Mouse (Mus musculus) lung, postnatal 0 days (tissue): ENCODE measurements at regions not wholly inside any gene's neighbourhood (a gene's known extent, or its start where the extent isn't known, plus 50 kb on each side); places are given as distances from the start of the nearest gene placed in this dataset.

ENCODE experiments used
- ATAC-seq: fragments of 200-750 bp; cut with Nextera tagmentation; 2 replicates; pipeline ENCODE4 v1.8.0; 2017; ENCODE audit warnings: moderate library complexity
- DNase-seq: peaks from one replicate; pipeline ENCODE4 v3.0.0-alpha.2; 2016; ENCODE audit warnings: low spot score
- H3K27ac ChIP-seq: fragments of 300-500 bp; sonication (generic); 2 replicates; pipeline ENCODE4 v1.5.1; 2014; ENCODE audit warnings: antibody characterized with exemption, mild to moderate bottlenecking, low read length, mixed read lengths
- H3K27me3 ChIP-seq: fragments of 300-500 bp; sonication (generic); replicated peaks from 2 replicates; pipeline ENCODE4 v1.6.1; 2014; ENCODE audit warnings: low read length, mixed read lengths; ENCODE audit not compliant: insufficient read depth
- H3K36me3 ChIP-seq: fragments of 300-500 bp; sonication (generic); 2 replicates; pipeline ENCODE4 v1.6.1; 2014; ENCODE audit warnings: low read length, mixed read lengths; ENCODE audit not compliant: insufficient read depth
- H3K4me1 ChIP-seq: fragments of 300-500 bp; sonication (generic); 2 replicates; pipeline ENCODE4 v1.6.1; 2014; ENCODE audit warnings: antibody characterized with exemption, low read depth, low read length, mixed read lengths; ENCODE audit not compliant: insufficient read depth
- H3K4me2 ChIP-seq: fragments of 300-500 bp; sonication (generic); replicated peaks from 2 replicates; pipeline ENCODE4 v1.6.1; 2014; ENCODE audit warnings: low read depth, mild to moderate bottlenecking, low read length, moderate library complexity, mixed read lengths
- H3K4me3 ChIP-seq: fragments of 300-500 bp; sonication (generic); 2 replicates; pipeline ENCODE4 v1.5.1; 2014; ENCODE audit warnings: low read depth, low read length
- H3K9ac ChIP-seq: fragments of 300-500 bp; sonication (generic); replicated peaks from 2 replicates; pipeline ENCODE4 v1.6.1; 2014; ENCODE audit warnings: low read depth, mild to moderate bottlenecking
- H3K9me3 ChIP-seq: fragments of 300-500 bp; sonication (generic); 2 replicates; pipeline ENCODE4 v1.6.1; 2016; ENCODE audit warnings: low read length, mixed read lengths
- CTCF ChIP-seq: IDR thresholded peaks from 2 replicates; pipeline ENCODE4 v1.5.1; 2016; ENCODE audit warnings: antibody characterized with exemption, mild to moderate bottlenecking
- EP300 ChIP-seq: IDR thresholded peaks from 2 replicates; pipeline ENCODE4 v1.6.1; 2016; ENCODE audit warnings: antibody characterized with exemption, mild to moderate bottlenecking, control low read depth
- WGBS: fragments of 180-500 bp; shearing (Covaris S2); extraction: QIAGEN DNeasy Blood & Tissue Kit; methylation state at CpG from one replicate; pipeline ENCODE4 v1.1.7; 2014; 5-methylcytosine and 5-hydroxymethylcytosine counted together

DNA sequence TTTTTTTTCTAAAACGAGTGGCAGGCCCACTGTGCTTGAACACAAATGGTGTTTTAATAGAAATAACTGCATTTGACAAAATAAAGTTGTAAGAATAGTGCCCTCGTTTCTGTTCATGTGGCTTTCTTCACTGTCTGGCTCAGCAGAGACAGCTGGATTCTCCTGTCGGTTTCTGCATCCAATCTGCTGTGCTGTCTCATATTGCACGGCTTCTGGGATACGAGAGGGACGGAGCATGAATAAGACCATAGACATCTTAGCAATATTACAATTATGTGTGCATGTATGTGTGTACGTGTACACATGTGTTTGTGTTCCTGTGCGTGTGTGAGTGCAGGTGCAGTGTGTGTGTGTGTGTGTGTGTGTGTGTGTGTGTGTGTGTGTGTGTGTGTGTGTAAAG is 54.7 kb upstream of the Lrfn2 start:
- H3K9ac ChIP-seq = no peak overlapping the region
- no peaks in the 10 kb centered on the region for H3K4me1 ChIP-seq
- WGBS = 66% methylated on average over 8 of the region's 8 CpGs
- no peaks in the 10 kb centered on the region for H3K27me3 ChIP-seq
- H3K36me3 ChIP-seq = no peaks in the 10 kb centered on the region
- no peak overlapping the region for H3K4me3 ChIP-seq
- TF ChIP-seq CTCF (no peak), EP300 (no peak)
- H3K9me3 ChIP-seq = no peaks in the 10 kb centered on the region
- DNase-seq = no peak
- ATAC-seq = no peak
- no peak overlapping the region for H3K4me2 ChIP-seq
- H3K27ac ChIP-seq = no peak overlapping the region

DNA sequence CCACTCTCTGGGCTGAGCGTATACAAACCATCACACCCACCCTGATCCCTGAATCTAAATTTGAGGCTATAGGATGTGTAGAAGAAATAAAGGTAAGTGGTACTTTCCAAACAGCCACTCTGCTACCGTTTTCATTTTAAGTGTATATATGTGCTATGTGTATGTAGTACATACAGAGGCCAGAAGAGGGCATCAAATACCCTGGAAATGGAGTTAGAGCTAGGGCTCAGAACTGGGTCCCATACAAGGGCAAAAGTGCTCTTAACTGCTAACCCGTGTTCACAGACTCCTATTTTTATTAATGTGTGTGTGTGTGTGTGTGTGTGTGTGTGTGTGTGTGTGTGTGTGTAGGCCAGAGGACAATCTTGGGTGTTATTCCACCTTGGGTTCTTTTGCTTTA is 51.6 kb upstream of the Lrfn2 start:
- WGBS = 78% methylated on average over 3 of the region's 3 CpGs
- Histone ChIP-seq H3K36me3 (no peaks in the 10 kb centered on the region), H3K4me3 (no peak overlapping the region), H3K27me3 (no peaks in the 10 kb centered on the region), H3K4me1 (no peaks in the 10 kb centered on the region), H3K9ac (no peak overlapping the region), H3K4me2 (no peak overlapping the region), H3K27ac (no peak overlapping the region), H3K9me3 (no peaks in the 10 kb centered on the region)
- DNase-seq (no peak), ATAC-seq (no peak)
- TF ChIP-seq EP300 = no peak

DNA sequence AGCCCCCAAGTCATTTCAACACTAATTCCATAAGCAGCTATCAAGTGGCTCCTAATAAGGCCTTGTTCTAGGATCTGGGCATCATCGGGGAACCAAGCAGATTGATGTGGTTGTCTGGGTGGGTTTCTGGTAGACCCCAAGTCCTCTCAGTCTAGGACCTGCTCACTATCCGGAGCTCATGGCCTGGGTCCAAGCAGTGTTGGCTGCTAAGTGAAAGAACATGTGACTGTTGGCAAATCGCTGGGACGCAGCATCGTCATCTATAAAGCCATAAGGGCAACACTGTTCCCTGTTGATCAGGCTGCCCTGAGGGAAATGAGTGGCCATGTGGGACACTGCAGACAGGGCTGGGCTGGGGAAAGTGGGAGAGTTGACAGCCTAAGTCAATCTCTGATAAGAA is 50.2 kb upstream of the Lrfn2 start:
- WGBS = 72% methylated on average over 5 of the region's 5 CpGs
- H3K4me2 ChIP-seq = no peak overlapping the region
- DNase-seq = no peak

More for the DNA sequence above, 50.2 kb upstream of the Lrfn2 start:
- H3K9me3 ChIP-seq = no peaks in the 10 kb centered on the region
- ATAC-seq = no peak
- H3K27ac ChIP-seq = no peak overlapping the region
- H3K36me3 ChIP-seq = no peaks in the 10 kb centered on the region
- H3K4me3 ChIP-seq = no peak overlapping the region
- no peak overlapping the region for H3K9ac ChIP-seq
- no peaks in the 10 kb centered on the region for H3K27me3 ChIP-seq
- H3K4me1 ChIP-seq = no peaks in the 10 kb centered on the region
- no peak for TF ChIP-seq EP300
- TF ChIP-seq CTCF = no peak
